Mouse (Mus musculus) liver (tissue): ENCODE results near the gene Tlr9.

Experiments
- DNase-seq: peaks from one replicate; pipeline ENCODE4 v3.0.0-alpha.2; 2020; ENCODE audit warnings: mixed read lengths

The Tlr9 gene

GRCm38 (mm10) chr9:106203990-106204851 lies 18.2 kb upstream of the Tlr9 start:
- no peak for DNase-seq

DNA sequence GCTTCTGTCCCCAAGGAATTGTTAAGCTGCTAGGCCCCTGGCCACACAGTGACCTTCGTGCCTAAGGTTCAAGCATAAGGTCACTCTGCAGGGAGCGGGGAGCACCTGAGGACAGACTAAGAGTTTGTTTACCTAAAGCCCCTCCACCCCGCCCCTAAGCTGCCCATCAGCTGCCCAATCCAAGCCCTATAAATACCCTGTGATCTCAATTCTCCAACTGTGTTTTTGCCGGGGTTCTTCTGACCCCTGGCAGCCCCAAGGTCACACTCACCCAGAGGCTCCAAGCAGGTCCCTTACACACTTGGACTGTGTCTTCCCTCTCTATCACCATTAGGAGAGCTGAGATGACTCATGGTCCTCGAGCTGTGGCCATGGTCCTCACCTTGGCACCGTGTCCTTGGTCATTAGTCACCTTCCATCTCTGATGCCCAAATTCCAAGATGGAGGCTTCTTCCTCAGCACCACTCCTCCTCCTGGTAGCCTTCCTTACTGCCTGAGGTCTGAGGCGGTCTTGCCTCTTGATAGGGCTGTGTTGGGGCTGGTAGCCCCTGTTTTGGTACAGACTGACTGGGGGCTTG lies 16.6 kb upstream of the Tlr9 start:
- DNase-seq, result no peak

DNA sequence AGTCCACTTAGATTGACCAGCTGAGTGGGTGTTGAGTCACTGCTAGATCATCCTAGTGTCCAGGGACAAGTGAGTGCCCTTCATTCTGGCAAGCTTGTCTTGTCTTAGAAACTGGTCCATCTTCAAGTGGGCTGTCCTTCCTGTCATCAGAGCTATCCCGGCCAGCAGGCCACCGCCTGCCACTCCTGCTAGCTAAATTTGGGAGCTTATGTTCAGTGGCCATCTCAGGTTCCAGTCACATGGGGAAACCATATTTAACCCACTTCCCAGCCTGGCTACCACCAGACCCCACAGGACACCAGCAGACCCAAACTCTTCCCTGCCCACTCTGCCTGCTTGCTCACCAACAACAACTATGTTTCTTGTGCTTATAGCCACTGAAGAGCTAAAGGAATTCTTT lies 15.9 kb upstream of the Tlr9 start:
- DNase-seq, result no peak

DNA sequence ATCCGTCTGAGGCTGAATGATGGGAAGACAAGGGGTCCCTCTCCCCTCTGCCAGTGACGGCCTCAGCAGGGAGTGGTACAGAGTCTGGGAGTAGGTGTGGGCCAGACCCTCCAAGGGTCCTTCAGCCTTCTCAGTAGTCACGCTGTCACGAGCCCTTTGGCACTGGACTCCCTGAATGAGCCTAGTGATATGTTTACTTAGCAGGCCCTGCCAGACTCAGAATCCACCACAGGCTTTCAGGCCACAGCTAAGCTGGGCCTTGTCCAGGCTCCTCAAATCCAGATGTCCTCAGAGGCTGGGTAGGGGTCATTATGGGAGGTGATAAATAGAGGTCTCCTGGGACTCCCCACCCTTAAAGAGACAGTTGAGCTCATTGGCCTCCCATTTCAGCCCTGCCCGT lies 14.2 kb upstream of the Tlr9 start:
- DNase-seq, result no peak

- DNase-seq, result no peak
Measured at GRCm38 (mm10) chr9:106209954-106210353, 12.4 kb upstream of the Tlr9 start.

GRCm38 (mm10) chr9:106210853-106211609 lies 11.4 kb upstream of the Tlr9 start:
- DNase-seq, result no peak

DNA sequence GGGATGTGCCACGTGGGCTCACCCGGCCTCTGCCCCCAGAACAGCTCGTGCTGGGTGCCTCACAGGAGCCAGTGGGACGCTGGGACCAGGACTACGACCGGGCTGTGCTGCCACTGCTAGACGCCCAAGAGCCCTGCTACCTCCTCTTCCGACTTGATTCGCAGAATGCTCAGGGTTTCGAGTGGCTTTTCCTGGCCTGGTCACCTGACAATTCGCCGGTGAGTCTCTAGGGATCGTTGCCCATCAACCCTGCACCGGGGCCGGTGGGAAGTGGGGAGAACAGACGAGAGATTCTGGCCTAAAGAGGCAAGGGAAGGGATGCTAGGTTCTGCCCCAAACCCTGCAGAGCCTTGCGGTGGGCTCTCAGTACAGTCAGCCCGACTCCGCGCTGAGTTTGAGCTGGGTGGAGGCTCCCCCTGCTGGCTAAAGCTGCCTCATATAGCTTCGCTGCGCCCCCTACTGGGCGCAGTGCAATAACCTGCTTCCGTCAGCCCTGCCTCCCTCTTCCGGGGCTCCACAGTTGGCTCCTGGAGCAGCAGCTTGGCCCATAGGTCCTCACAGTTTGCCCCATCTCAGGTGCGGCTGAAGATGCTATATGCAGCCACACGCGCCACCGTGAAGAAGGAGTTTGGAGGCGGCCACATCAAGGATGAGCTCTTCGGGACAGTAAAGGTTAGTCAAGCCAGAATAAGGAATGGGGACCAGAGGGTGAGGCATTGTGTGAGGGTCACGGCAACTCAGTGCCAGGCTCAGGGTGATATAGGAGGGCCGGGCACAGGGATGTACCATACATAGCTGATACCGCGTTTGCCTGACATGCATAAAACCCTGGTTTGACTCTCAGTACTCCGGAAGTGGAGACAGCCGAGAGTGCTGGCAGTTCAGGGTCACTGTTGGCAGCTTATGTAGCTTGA lies 10.5 kb upstream of the Tlr9 start:
- peak; percentile 88 for DNase-seq

DNA sequence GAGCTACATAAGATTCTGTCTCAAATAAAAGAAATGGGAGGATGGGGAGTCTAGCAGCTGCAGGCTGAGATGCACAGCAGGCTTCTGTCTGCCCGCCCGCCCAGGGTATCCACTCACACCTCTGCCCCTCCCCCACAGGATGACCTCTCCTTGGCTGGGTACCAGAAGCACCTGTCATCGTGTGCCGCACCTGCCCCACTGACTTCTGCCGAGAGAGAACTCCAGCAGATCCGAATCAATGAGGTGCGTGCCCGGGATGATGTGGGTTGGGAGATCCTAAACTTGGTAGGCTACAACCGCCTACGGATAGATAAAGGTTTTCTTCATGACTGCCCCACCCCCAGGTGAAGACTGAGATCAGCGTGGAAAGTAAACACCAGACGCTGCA lies 9.8 kb upstream of the Tlr9 start:
- DNase-seq, result no peak

- no peak for DNase-seq
Measured at GRCm38 (mm10) chr9:106215341-106216125, 6.9 kb upstream of the Tlr9 start.

DNA sequence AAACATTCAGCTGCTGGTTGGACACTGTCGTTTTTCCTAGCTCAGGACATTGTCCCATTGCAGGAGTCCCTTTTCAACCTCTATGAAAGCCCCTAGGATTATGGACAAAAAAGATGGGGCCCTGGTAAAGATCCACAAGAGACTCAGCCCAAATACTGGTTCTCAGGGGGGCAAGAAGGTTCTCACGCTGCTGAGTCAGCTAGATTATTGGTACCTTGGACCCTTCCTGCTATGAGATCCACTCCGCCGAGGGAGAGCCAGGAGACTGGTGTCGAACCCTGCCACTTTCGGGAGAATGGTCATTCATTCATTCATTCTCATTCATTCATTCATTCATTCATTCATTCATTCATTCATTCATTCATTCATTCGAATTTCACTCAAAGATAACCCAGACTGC lies 5.4 kb upstream of the Tlr9 start:
- DNase-seq, result no peak

GRCm38 (mm10) chr9:106220894-106221523 lies 1.4 kb upstream of the Tlr9 start:
- no peak for DNase-seq

GRCm38 (mm10) chr9:106222994-106223393 lies 596 bp downstream of the Tlr9 start:
- DNase-seq, result no peak

GRCm38 (mm10) chr9:106225469-106226150 lies 3.2 kb downstream of the Tlr9 start:
- no peak for DNase-seq

DNA sequence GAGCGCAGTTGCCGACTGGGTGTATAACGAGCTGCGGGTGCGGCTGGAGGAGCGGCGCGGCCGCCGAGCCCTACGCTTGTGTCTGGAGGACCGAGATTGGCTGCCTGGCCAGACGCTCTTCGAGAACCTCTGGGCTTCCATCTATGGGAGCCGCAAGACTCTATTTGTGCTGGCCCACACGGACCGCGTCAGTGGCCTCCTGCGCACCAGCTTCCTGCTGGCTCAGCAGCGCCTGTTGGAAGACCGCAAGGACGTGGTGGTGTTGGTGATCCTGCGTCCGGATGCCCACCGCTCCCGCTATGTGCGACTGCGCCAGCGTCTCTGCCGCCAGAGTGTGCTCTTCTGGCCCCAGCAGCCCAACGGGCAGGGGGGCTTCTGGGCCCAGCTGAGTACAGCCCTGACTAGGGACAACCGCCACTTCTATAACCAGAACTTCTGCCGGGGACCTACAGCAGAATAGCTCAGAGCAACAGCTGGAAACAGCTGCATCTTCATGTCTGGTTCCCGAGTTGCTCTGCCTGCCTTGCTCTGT lies 3.8 kb downstream of the Tlr9 start:
- no peak for DNase-seq

DNA sequence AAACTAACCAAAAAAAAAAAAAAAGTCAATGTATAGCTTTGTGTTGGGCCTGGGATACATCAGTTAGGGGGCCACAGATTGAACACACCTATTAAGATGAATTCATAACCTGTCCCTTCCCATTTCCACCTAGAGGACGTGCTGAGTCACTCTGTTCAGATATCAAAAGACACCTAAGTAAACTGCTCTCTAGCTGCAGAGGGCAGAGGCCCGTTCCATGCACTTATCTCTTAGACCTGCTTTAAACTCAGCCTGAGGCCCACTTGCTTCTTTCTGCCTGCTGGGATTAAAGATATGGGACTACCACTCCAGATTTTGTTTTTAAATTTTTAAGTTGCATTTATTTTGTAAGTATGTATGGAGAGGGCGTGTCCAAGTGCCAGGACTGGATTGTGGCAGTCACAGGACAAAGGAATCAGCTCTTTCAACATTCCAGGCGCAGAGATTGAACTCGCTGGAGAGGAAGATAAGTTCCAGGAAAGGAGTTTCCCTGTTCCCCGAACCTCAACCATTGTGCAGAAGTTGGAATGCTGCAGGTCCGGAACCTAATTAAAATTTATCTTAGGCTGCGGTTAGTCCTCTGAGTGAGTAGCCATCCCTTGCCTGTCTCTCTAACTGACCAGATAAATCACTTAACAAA lies 5.5 kb downstream of the Tlr9 start:
- DNase-seq, result no peak

GRCm38 (mm10) chr9:106230051-106230733 lies 7.8 kb downstream of the Tlr9 start:
- peak; percentile 43 for DNase-seq

GRCm38 (mm10) chr9:106230734-106231106 lies 8.3 kb downstream of the Tlr9 start:
- DNase-seq, result no peak

GRCm38 (mm10) chr9:106231220-106231619 lies 8.8 kb downstream of the Tlr9 start:
- DNase-seq, result no peak

DNA sequence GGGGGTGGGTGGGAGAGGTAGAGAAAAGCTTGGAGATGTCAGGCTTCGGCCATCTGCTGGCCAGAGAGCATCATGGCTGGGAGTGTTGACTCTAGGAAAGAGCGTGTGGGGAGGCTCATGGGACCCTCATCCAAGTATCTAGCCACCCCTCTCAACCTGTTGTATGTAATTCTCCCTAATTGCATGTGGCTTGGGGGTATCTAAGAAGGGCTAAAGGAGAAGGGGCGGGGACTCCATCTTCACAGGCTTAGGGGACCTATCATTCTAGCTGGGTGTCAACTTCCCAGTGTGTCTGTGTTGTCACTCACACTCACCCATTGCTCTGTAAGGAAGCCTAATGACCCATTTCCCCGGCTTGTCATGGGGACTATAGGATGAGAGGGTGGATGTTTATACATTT lies 9.4 kb downstream of the Tlr9 start:
- no peak for DNase-seq
